Mouse (Mus musculus) embryonic facial prominence, embryonic 13.5 days (tissue): ENCODE measurements around the gene Grm1. TPM values are rescaled to one million over a fixed set of nuclear protein-coding genes. Genes with fewer than 3 reads are reported as not detected.

ENCODE experiments used
- ATAC-seq: fragments of 200-750 bp; cut with Nextera tagmentation; 2 replicates; pipeline ENCODE4 v1.8.0; 2017; ENCODE audit warnings: low read depth; ENCODE audit not compliant: insufficient number of reproducible peaks, insufficient read depth, low FRiP score, low TSS enrichment
- H3K27ac ChIP-seq: fragments of 300-500 bp; sonication (generic); 2 replicates; pipeline ENCODE4 v1.5.1; 2015; ENCODE audit warnings: moderate library complexity, mild to moderate bottlenecking, inconsistent platforms
- H3K27me3 ChIP-seq: fragments of 300-500 bp; sonication (generic); 2 replicates; pipeline ENCODE4 v1.6.1; 2015; ENCODE audit warnings: mild to moderate bottlenecking, inconsistent platforms
- H3K36me3 ChIP-seq: fragments of 300-500 bp; sonication (generic); 2 replicates; pipeline ENCODE4 v1.6.1; 2015; ENCODE audit warnings: mild to moderate bottlenecking, inconsistent platforms
- H3K4me1 ChIP-seq: fragments of 300-500 bp; sonication (generic); 2 replicates; pipeline ENCODE4 v1.6.1; 2015; ENCODE audit warnings: inconsistent platforms
- H3K4me2 ChIP-seq: fragments of 300-500 bp; sonication (generic); 2 replicates; pipeline ENCODE4 v1.6.1; 2015; ENCODE audit warnings: moderate library complexity, mild to moderate bottlenecking, inconsistent platforms
- H3K4me3 ChIP-seq: fragments of 300-500 bp; sonication (generic); 2 replicates; pipeline ENCODE4 v1.5.1; 2015; ENCODE audit warnings: mild to moderate bottlenecking, inconsistent platforms
- H3K9ac ChIP-seq: fragments of 300-500 bp; sonication (generic); 2 replicates; pipeline ENCODE4 v1.6.1; 2015; ENCODE audit warnings: mild to moderate bottlenecking, inconsistent platforms
- H3K9me3 ChIP-seq: fragments of 300-500 bp; sonication (generic); 2 replicates; pipeline ENCODE4 v1.6.1; 2016; ENCODE audit warnings: inconsistent platforms
- WGBS: fragments of 180-500 bp; shearing (Covaris S2); methylation state at CpG from one replicate; pipeline ENCODE4 v1.1.7; 2015; ENCODE audit warnings: mixed read lengths; 5-methylcytosine and 5-hydroxymethylcytosine counted together
- polyA plus RNA-seq: library from polyadenylated mRNA; unstranded; fragments of >200 nt; fragmentation: Nextera tagmentation; extraction: Ambion mirVana; gene quantifications from 2 replicates; pipeline ENCODE4 v1.2.1, GENCODE M21; 2015

Gene Grm1
- polyA plus RNA-seq, 1 experiment from 2014 or later, result 0.13 TPM

DNA sequence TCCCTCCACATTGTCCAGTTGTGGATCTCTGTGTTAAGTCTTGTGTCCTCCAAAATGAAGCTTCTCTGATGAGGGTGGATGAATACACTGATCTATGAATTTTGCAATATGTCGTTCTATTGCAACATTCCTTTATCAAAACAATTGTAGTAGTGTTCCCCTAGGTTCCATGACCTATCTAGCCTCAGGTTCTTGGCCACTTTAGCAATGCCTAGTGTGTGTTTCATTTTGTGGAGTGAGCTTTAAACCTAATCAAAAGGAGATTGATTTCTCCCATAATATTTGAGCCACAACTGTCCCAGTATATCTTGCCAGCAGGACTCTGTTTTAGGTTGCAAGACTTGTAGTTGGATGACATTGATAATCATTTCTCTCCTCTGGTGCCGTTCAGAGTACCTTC, 211.9 kb downstream of the Grm1 start:
- no peak overlapping the region for H3K9ac ChIP-seq
- H3K36me3 ChIP-seq, result no peaks in the 10 kb centered on the region
- no peaks in the 10 kb centered on the region for H3K9me3 ChIP-seq
- no peak overlapping the region for H3K4me2 ChIP-seq
- H3K4me3 ChIP-seq, result no peak overlapping the region
- H3K27me3 ChIP-seq, result no peaks in the 10 kb centered on the region
- no peak overlapping the region for H3K27ac ChIP-seq
- WGBS, result 82% methylated on average over 2 of the region's 2 CpGs
- no peak for ATAC-seq
- no peaks in the 10 kb centered on the region for H3K4me1 ChIP-seq

DNA sequence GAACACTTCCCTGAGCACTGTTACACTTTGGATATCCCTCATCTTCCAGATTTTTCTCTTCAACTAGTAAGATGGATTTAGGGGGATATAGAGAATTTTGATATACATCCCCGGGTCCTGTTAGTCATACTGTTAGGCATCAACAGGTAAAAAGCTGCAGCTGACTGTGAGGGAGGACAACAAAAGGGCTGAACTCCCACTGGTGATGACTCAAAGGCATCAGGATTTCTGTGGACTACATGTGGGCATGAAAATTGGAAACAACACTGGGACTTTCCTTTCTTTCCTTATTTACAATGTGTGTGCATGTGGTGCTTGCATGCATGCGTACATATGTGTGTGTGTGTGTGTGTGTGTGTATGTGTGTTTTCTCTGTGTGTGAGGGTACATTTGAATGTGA, 215.9 kb downstream of the Grm1 start:
- WGBS, result 90% methylated on average over 2 of the region's 2 CpGs
- Histone ChIP-seq H3K4me1 (no peaks in the 10 kb centered on the region), H3K4me3 (no peak overlapping the region), H3K27ac (no peak overlapping the region), H3K27me3 (no peaks in the 10 kb centered on the region), H3K9me3 (no peaks in the 10 kb centered on the region), H3K9ac (no peak overlapping the region), H3K36me3 (no peaks in the 10 kb centered on the region), H3K4me2 (no peak overlapping the region)
- no peak for ATAC-seq

DNA sequence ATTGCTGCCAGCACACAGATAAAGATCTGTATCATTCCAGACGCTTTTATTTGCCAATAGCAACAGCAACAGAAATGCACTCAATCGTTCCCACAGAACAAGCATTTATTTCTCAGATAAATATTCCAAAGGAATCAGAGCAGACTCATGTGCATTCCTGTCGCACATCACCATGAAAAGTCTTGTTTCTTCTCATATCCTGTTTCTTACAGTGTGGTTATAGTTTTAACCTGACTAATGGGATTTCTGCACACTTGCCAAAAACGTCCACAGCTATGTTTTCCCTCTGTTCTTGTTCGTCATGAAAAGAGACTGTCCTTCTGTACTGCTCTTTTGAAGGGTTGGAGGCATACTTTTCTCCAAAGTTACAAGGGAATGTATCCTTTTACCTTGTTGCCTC, 217.4 kb downstream of the Grm1 start:
- no peaks in the 10 kb centered on the region for H3K4me1 ChIP-seq
- 46% methylated on average over 5 of the region's 5 CpGs for WGBS
- H3K27me3 ChIP-seq, result no peaks in the 10 kb centered on the region
- H3K9ac ChIP-seq, result no peak overlapping the region
- H3K27ac ChIP-seq, result no peak overlapping the region; the same call in 1 of the 2 replicates
- no peaks in the 10 kb centered on the region for H3K9me3 ChIP-seq
- ATAC-seq, result no peak
- H3K4me3 ChIP-seq, result no peak overlapping the region
- H3K36me3 ChIP-seq, result no peaks in the 10 kb centered on the region
- no peak overlapping the region for H3K4me2 ChIP-seq

DNA sequence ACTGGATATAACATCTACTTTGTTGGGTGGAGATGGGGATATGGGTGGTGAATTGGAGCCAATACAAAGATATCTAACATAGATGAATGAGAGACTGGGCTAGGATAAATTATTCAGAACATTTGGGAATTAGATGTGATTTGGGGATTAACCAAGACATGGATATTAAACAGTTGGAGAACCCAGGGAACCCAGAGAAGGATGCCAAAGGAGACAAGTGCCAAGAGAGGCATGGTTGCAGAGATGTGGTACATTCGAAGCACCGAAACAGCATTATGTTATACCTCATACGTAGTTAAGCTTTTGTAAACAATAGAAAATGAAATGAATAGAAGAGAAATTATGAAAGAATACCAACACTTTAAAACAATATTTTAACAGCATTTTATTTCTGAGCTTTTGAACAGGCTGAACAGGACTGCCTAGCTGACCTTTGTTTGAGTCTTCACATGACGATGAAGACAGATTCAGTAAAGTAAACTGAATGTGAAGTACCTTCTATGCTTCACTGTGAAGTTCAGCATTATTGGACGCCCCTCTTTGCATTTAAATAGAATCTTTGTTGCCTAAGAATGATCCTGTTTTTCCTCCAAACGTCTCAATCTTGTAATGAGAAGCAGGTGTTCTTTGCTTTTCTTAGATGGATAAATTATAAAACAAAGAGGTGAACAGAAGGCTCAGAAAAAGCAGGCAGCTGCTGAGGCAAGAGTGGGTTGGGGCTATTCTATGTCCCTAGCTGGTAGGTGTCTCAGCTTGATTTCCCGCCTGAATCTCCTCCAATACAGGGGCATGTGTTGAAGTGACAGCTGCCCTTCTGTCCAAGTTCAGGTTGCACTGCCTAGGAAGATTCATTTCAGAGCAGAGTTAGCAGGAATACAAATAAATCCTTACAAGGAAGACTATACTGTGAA, 234.5 kb downstream of the Grm1 start:
- no peak overlapping the region for H3K4me2 ChIP-seq
- H3K36me3 ChIP-seq, result no peaks in the 10 kb centered on the region
- H3K9ac ChIP-seq, result no peak overlapping the region
- no peaks in the 10 kb centered on the region for H3K27me3 ChIP-seq
- H3K27ac ChIP-seq, result no peak overlapping the region
- WGBS, result 61% methylated on average over 7 of the region's 7 CpGs
- no peaks in the 10 kb centered on the region for H3K9me3 ChIP-seq
- ATAC-seq, result no peak
- no peak overlapping the region for H3K4me3 ChIP-seq
- no peaks in the 10 kb centered on the region for H3K4me1 ChIP-seq

DNA sequence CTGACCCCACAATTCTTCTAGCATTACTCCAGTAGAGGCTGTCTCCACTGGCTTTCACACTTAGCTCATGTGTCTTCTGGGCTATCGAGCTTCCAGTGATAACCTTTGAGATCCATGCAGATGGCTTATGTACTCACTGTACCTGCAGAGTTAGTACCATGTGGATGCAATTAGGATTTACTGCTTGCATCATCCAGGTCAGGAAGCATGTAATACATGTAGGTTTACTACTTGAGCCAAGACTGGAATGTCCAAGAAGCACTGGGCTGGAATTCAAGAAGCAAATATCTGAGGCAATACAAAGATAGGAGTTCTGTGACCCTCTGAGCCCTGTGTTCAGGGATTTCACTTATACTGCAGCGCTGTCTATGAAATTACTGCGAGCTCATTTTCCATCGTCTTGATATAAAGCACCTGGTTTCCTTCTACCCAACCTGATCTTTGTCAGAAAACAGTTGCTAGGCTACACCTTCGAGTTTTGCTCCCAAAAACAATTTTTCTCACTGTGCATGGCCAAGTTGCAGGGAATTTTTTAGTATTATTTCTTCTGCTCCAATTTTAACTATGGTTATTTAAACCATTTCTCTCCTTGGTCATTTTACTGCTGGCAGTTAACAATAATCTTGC, 237.0 kb downstream of the Grm1 start:
- Histone ChIP-seq H3K27ac (no peak overlapping the region), H3K36me3 (no peaks in the 10 kb centered on the region), H3K4me3 (no peak overlapping the region), H3K4me1 (no peaks in the 10 kb centered on the region), H3K9me3 (no peaks in the 10 kb centered on the region), H3K4me2 (no peak overlapping the region), H3K9ac (no peak overlapping the region), H3K27me3 (no peaks in the 10 kb centered on the region)
- 71% methylated on average over 5 of the region's 5 CpGs for WGBS
- no peak for ATAC-seq

DNA sequence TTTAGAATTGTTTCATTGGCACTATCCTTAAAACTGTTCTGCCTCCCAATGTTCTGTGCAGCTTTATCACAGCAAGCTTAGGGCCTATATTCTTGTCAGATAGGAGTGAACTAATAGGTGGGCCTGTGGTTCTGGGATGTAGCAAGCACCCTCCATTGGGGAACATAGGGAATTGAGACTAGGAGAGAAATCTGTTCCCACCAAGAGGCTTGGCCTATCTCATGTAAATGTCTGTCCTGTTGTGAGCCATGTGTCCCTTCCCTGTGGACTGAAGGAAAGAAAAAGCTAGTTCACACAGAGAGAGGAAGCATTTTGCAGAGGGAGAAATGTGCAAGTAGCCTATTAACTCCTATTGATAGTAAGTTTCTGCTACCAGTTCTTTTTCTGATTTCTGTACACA, 246.8 kb downstream of the Grm1 start:
- ATAC-seq, result no peak
- no peak overlapping the region for H3K4me3 ChIP-seq
- no peak overlapping the region for H3K4me2 ChIP-seq
- no peaks in the 10 kb centered on the region for H3K4me1 ChIP-seq
- H3K9me3 ChIP-seq, result no peaks in the 10 kb centered on the region; the same call in 1 of the 2 replicates
- H3K9ac ChIP-seq, result no peak overlapping the region
- no peak overlapping the region for H3K27ac ChIP-seq
- H3K27me3 ChIP-seq, result no peaks in the 10 kb centered on the region
- H3K36me3 ChIP-seq, result no peaks in the 10 kb centered on the region

DNA sequence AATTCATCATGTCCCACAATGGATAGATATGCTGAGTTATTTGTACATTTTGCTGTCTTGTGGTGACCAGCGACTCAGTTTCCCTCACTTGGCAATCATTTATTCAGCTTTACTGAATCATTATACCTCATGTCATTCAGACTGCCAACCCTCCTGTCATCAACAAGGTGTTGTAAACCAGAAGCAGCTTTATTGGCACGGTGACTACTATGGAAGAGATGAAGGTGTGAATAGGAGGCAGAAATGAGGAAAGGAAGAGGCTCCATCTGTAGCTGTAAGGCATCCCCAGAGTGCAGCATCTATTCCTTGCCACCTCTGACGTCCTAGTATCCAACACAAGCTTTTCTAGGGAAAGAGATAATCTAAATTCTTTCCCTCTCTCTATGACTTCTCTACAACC, 247.3 kb downstream of the Grm1 start:
- H3K4me1 ChIP-seq, result no peaks in the 10 kb centered on the region
- H3K4me3 ChIP-seq, result no peak overlapping the region
- WGBS, result 88% methylated on average over 3 of the region's 3 CpGs
- H3K27me3 ChIP-seq, result no peaks in the 10 kb centered on the region
- no peak for ATAC-seq
- H3K9me3 ChIP-seq, result no peaks in the 10 kb centered on the region; the same call in 1 of the 2 replicates
- no peak overlapping the region for H3K27ac ChIP-seq
- H3K4me2 ChIP-seq, result no peak overlapping the region
- H3K36me3 ChIP-seq, result no peaks in the 10 kb centered on the region
- no peak overlapping the region for H3K9ac ChIP-seq

DNA sequence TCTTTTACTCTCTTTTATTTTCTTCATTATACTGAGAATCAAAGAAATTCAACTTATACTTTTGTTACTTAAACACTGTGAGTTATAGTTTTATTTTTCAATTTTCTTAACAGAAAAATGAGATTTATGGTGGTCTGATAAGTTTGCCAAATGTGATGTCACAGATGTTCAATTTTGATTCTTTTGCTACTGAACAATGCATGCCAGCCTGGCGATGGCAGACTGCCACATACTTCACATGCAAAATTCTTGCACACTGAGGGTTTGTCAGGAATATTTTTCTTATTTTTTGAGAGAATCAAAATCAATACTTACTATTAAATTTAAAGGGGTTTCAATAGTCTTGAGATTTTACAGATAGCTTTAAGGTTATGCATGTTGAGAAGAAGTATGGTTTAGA, 251.0 kb downstream of the Grm1 start:
- H3K4me3 ChIP-seq, result no peak overlapping the region
- no peak overlapping the region for H3K27ac ChIP-seq
- no peak overlapping the region for H3K9ac ChIP-seq
- 80% methylated on average over 1 of the region's 1 CpGs for WGBS
- no peaks in the 10 kb centered on the region for H3K27me3 ChIP-seq
- no peaks in the 10 kb centered on the region for H3K36me3 ChIP-seq
- H3K4me1 ChIP-seq, result no peaks in the 10 kb centered on the region
- ATAC-seq, result no peak
- no peak overlapping the region for H3K4me2 ChIP-seq
- no peaks in the 10 kb centered on the region for H3K9me3 ChIP-seq

DNA sequence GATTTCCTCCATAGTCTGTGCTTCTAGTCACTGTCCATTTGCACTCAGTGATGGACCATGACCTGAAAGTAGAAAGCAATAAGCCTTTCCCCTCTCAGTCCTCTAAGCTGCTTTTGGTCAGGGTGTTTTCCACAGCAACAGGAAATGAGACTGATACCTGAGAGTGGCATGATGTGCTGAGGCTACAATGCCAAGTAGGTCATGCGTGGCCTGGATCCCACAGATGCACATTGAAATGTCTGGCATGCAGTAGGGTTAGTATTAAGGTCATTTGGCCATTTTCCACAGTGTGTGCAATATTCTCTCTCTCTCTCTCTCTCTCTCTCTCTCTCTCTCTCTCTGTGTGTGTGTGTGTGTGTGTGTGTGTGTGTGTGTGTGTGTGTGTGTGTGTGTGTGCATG, 254.8 kb downstream of the Grm1 start:
- Histone ChIP-seq H3K4me3 (no peak overlapping the region), H3K4me1 (no peaks in the 10 kb centered on the region), H3K27ac (no peak overlapping the region), H3K27me3 (no peaks in the 10 kb centered on the region), H3K4me2 (no peak overlapping the region), H3K9ac (no peak overlapping the region), H3K36me3 (no peaks in the 10 kb centered on the region), H3K9me3 (no peaks in the 10 kb centered on the region)
- no peak for ATAC-seq
- WGBS, result 62% methylated on average over 1 of the region's 1 CpGs

DNA sequence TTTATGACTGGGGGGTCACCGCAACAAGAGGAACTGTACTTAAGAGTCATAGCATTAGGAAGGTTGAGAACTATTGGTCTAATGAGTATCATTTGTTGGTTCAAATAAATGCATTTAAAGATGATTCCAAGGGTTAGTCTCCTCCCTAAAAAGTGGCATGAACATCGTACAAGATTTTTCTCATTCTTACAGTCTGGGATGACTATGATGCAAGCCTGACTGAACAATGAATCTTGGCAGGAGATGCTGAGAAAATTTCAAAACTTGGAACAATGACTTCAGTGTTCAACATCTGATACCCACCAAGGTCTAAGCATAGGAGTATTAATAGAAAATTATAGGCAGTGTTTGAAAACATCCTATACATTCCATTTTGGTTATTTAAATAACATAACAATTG, 264.1 kb downstream of the Grm1 start:
- Histone ChIP-seq H3K4me3 (no peak overlapping the region), H3K9me3 (no peaks in the 10 kb centered on the region), H3K4me1 (no peaks in the 10 kb centered on the region), H3K36me3 (no peaks in the 10 kb centered on the region), H3K27me3 (no peaks in the 10 kb centered on the region), H3K4me2 (no peak overlapping the region), H3K27ac (no peak overlapping the region), H3K9ac (no peak overlapping the region)
- 86% methylated on average over 2 of the region's 2 CpGs for WGBS
- no peak for ATAC-seq

DNA sequence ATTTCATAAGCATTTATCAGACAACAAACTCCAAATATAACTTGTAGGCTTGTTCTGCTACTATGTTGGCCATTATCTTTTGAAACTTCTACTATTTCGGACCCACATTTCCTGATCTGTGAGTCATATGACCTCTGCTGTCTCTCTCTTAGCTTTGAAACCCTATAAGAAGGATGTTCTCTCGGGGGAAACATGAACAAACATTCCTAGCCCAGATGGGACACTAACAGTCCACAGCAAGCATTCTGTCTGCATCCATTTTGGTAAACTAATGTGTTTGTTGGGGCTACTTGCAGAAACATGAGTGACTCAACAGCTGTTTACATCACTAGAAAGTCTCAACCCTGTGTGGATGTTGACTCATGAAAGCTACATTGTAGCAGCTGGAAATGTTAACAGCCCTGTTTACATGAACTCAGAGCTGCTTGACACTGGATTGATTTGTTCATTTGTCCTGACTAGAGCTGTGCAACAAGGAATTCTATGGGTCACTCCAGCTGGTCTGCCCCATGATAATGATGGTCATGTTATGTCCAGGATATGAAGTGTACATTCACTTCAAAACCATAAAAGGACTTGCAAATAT, 267.4 kb downstream of the Grm1 start:
- no peak overlapping the region for H3K4me3 ChIP-seq
- no peak for ATAC-seq
- H3K27ac ChIP-seq, result no peak overlapping the region
- no peaks in the 10 kb centered on the region for H3K36me3 ChIP-seq
- H3K4me1 ChIP-seq, result no peaks in the 10 kb centered on the region
- WGBS, result 59% methylated on average over 2 of the region's 2 CpGs
- H3K9me3 ChIP-seq, result no peaks in the 10 kb centered on the region
- H3K4me2 ChIP-seq, result no peak overlapping the region
- no peaks in the 10 kb centered on the region for H3K27me3 ChIP-seq
- H3K9ac ChIP-seq, result no peak overlapping the region
